ENCODE assay signal across 25 mouse cellular contexts in genomic region chr2:50291901-50292300, GRCm38 (mm10). TPM values are rescaled to one million over a fixed set of nuclear protein-coding genes. Genes with fewer than 3 reads are reported as not detected.
A peak's percentile ranks its signal among the peaks of the same experiment; 100 is the strongest.
DNase-seq lines count a peak whose midpoint lies in the region; ATAC-seq and TF ChIP-seq lines count a peak whose summit lies in the region.
"Had no signal": no experiment of that assay in that cellular context is flagged by ENCODE, and none has a peak within 500 bp of the region (broad histone marks: within the 10 kb centered on the region; RNA-seq: fewer than 3 reads in every experiment).

No protein-coding gene starts in this region.

- TF ChIP-seq POLR2A in CH12.LX (IDR thresholded peaks at IDR 0.05; ENCODE audit: low read depth, low read length) = no peak

- H3K36me3 ChIP-seq in lung, postnatal 0 days (ENCODE audit: insufficient read depth, low read length) = peaks cover 18% of the 10 kb centered on the region
- H3K36me3 ChIP-seq in CH12.LX (replicated peaks in 1 of 2; ENCODE audit: control insufficient read depth in 1 of 2, insufficient read depth in 1 of 2, low read length in 1 of 2) = peaks cover 23 to 48% of the 10 kb centered on the region in 2 experiments
- peaks cover 54% of the 10 kb centered on the region for H3K36me3 ChIP-seq in G1E (replicated peaks)
- H3K36me3 ChIP-seq in hindbrain, embryonic 10.5 days = peaks cover 58% of the 10 kb centered on the region

- TF ChIP-seq CTCF in lung, postnatal 0 days (IDR thresholded peaks at IDR 0.05) = no peak
- no peak for TF ChIP-seq CTCF in CH12.LX (conservative IDR thresholded peaks at IDR 0.05 in 1 of 2, IDR thresholded peaks at IDR 0.05 in 1 of 2; ENCODE audit: low read depth in 2 of 2, low read length in 2 of 2)
- TF ChIP-seq CTCF in G1E (IDR thresholded peaks at IDR 0.05; ENCODE audit: low read depth, low read length) = no peak

- no peak overlapping the region for H3K27ac ChIP-seq in lung, postnatal 0 days (ENCODE audit: low read length)
- no peak overlapping the region for H3K27ac ChIP-seq in CH12.LX (ENCODE audit: insufficient read depth, low read depth)
- no peak overlapping the region for H3K27ac ChIP-seq in hindbrain, embryonic 10.5 days
- H3K27ac ChIP-seq: embryonic facial prominence, embryonic 10.5 days; embryonic facial prominence, embryonic 12.5 days; forebrain, embryonic 13.5 days; forebrain, embryonic 15.5 days had no signal

- no peaks in the 10 kb centered on the region for H3K27me3 ChIP-seq in lung, postnatal 0 days (replicated peaks; ENCODE audit: insufficient read depth, low read length)
- no peaks in the 10 kb centered on the region for H3K27me3 ChIP-seq in CH12.LX (replicated peaks)
- no peaks in the 10 kb centered on the region for H3K27me3 ChIP-seq in G1E (ENCODE audit: insufficient read depth, low read length)
- no peaks in the 10 kb centered on the region for H3K27me3 ChIP-seq in hindbrain, embryonic 10.5 days (ENCODE audit: insufficient read depth, poor library complexity, severe bottlenecking)
- H3K27me3 ChIP-seq: embryonic facial prominence, embryonic 12.5 days; forebrain, embryonic 13.5 days; forebrain, embryonic 15.5 days; Patski had no signal

- in situ Hi-C loops in CH12.LX (cut with MboI; ENCODE audit: low pct_ligation_motif_present, low pct_unique_long_range_greater_than_20kb, low sequenced_read_pairs) = no loop called here

- no peak for TF ChIP-seq RAD21 in CH12.LX (IDR thresholded peaks at IDR 0.05; ENCODE audit: low read depth, low read length)

- ATAC-seq in lung, postnatal 0 days = no peak
- ATAC-seq in G1E (ENCODE audit: extremely low read depth, insufficient number of reproducible peaks, low FRiP score, poor library complexity, severe bottlenecking) = 0 out of 2 replicates have a peak, but pooled peaks have one; percentile 3
- ATAC-seq: activated CD4-positive, CD25-positive, alpha-beta regulatory T cell, adult 4 months; CD4-positive, CD25-positive, alpha-beta regulatory T cell, adult 4 months; forebrain, embryonic 13.5 days; forebrain, embryonic 15.5 days; forebrain, postnatal 0 days; Patski had no signal

- H3K4me3 ChIP-seq in lung, postnatal 0 days (ENCODE audit: low read depth, low read length) = no peak overlapping the region
- no peak overlapping the region for H3K4me3 ChIP-seq in CH12.LX (replicated peaks in 1 of 3; ENCODE audit: low read depth in 2 of 3, low read length in 2 of 3, poor library complexity in 1 of 3)
- H3K4me3 ChIP-seq in G1E (ENCODE audit: low read depth, low read length) = no peak overlapping the region
- no peak overlapping the region for H3K4me3 ChIP-seq in hindbrain, embryonic 10.5 days
- H3K4me3 ChIP-seq: embryonic facial prominence, embryonic 10.5 days; embryonic facial prominence, embryonic 12.5 days; forebrain, embryonic 13.5 days; forebrain, embryonic 15.5 days had no signal

- dilution Hi-C loops in CH12.LX (cut with MboI; ENCODE audit: extremely low pct_ligation_motif_present, extremely low pct_unique_long_range_greater_than_20kb, low sequenced_read_pairs) = no loop called here

- WGBS in lung, postnatal 0 days = 52% methylated on average over 2 of the region's 2 CpGs
- WGBS in hindbrain, embryonic 10.5 days = 81% methylated on average over 2 of the region's 2 CpGs

- no peaks in the 10 kb centered on the region for H3K9me3 ChIP-seq in lung, postnatal 0 days (ENCODE audit: low read length)
- H3K9me3 ChIP-seq in CH12.LX (replicated peaks; ENCODE audit: low read length) (no peaks in the 10 kb centered on the region), G1E (replicated peaks) (no peaks in the 10 kb centered on the region)
- no peaks in the 10 kb centered on the region for H3K9me3 ChIP-seq in hindbrain, embryonic 10.5 days
- H3K9me3 ChIP-seq: embryonic facial prominence, embryonic 10.5 days; embryonic facial prominence, embryonic 12.5 days; forebrain, embryonic 13.5 days; forebrain, embryonic 15.5 days had no signal

- DNase-seq in lung, postnatal 0 days (ENCODE audit: low spot score) = peak; percentile 11
- no peak for DNase-seq in lung, postnatal 10 days
- DNase-seq in 416B (ENCODE audit: low read depth) (peak; percentile 51), CH12.LX (ENCODE audit: extremely low read depth) (peak; percentile 36), G1E (ENCODE audit: low spot score) (no peak)
- DNase-seq in hindbrain, embryonic 10.5 days (ENCODE audit: low spot score) = no peak
- no peak for DNase-seq in retina, postnatal 1 day
- no peak for DNase-seq in left cerebral cortex, adult 18-20 months (ENCODE audit: low spot score in 2 of 2)
- DNase-seq: adrenal gland, adult 8-10 months; adrenal gland, postnatal 14 days; adrenal gland, postnatal 36 days; B cell, adult 2 months; cerebellum, adult 11-12 months; cerebellum, adult 2 months; cerebellum, adult 9-10 months; cerebellum, postnatal 10 days; cerebellum, postnatal 36 days; forebrain, postnatal 0 days had no signal

- peaks cover 35% of the 10 kb centered on the region for H3K79me2 ChIP-seq in CH12.LX (replicated peaks; ENCODE audit: control insufficient read depth, extremely low read depth, insufficient read depth, poor library complexity, severe bottlenecking)

- H3K4me2 ChIP-seq in lung, postnatal 0 days (replicated peaks; ENCODE audit: low read depth, low read length) = no peak overlapping the region
- peak overlapping the region; percentile 56; the same call in 1 of the 2 replicates for H3K4me2 ChIP-seq in CH12.LX (ENCODE audit: insufficient read depth, low read depth, poor library complexity, severe bottlenecking)
- H3K4me2 ChIP-seq: embryonic facial prominence, embryonic 12.5 days; forebrain, embryonic 13.5 days; forebrain, embryonic 15.5 days had no signal

- H3K9ac ChIP-seq in lung, postnatal 0 days (replicated peaks; ENCODE audit: low read depth) = no peak overlapping the region
- no peak overlapping the region for H3K9ac ChIP-seq in CH12.LX (ENCODE audit: insufficient read depth, low read depth)
- H3K9ac ChIP-seq: embryonic facial prominence, embryonic 12.5 days; forebrain, embryonic 13.5 days; forebrain, embryonic 15.5 days; forebrain, postnatal 0 days had no signal

- TF ChIP-seq EP300 in lung, postnatal 0 days (IDR thresholded peaks at IDR 0.05) = no peak
- no peak for TF ChIP-seq EP300 in CH12.LX (IDR thresholded peaks at IDR 0.05; ENCODE audit: low read length)

- peaks cover 12% of the 10 kb centered on the region; the same call in 1 of the 2 replicates for H3K4me1 ChIP-seq in lung, postnatal 0 days (ENCODE audit: insufficient read depth, low read depth, low read length)
- H3K4me1 ChIP-seq in CH12.LX (ENCODE audit: control insufficient read depth in 1 of 2, insufficient read depth in 2 of 2) (peaks cover 7 to 33% of the 10 kb centered on the region in 2 experiments; a peak in 3 of 4 replicates), G1E (ENCODE audit: insufficient read depth, low read depth, low read length) (peaks cover 25% of the 10 kb centered on the region)
- peaks cover 24% of the 10 kb centered on the region for H3K4me1 ChIP-seq in hindbrain, embryonic 10.5 days (replicated peaks)

TF ChIP-seq in CH12.LX, 34 proteins besides CTCF, POLR2A, EP300 and RAD21:
- TF ChIP-seq MAFK (IDR thresholded peaks at IDR 0.05; ENCODE audit: insufficient replicate concordance, low read length) (peak; percentile 96), JUN (IDR thresholded peaks at IDR 0.05; ENCODE audit: insufficient read depth, low read depth, low read length) (no peak)

RNA-seq across cellular contexts. Expression of gene Mmadhc, which starts 4.7 kb away (rescaled TPM):
- 102 and 109 TPM in 2 replicates for polyA plus RNA-seq in lung, postnatal 0 days (2015; fragmentation: Nextera tagmentation; extraction: Ambion mirVana)
- total RNA-seq in CH12.LX (2012; rRNA removed) (74.9 and 81.8 TPM in 2 replicates), CH12.LX (2014; rRNA removed) (142 and 144 TPM in 2 replicates), G1E (2014; fragmentation: Nextera tagmentation) (83.6 and 102 TPM in 2 replicates), G1E (2017) (91.2 and 95.7 TPM in 2 replicates)
- polyA plus RNA-seq in CH12.LX (2012; ENCODE audit: insufficient read length, low read depth) (94.2 and 99.1 TPM in 2 replicates), G1E (2012) (21.0 and 22.4 TPM in 2 replicates)
- polyA plus RNA-seq in hindbrain, embryonic 10.5 days (2016; fragmentation: Nextera tagmentation; extraction: Ambion mirVana) = 163 and 173 TPM in 2 replicates
- total RNA-seq in left cerebral cortex, adult 18-20 months (2021) = 10 to 100 TPM; 51.2 to 52.5 TPM

Comparison
In these comparisons a context has a peak if more than half of its experiments do, and no peak if none do; other contexts are left out.
1. DNase-seq: peak in lung, postnatal 0 days (single experiment), 416B (single experiment) and CH12.LX (single experiment); none in lung, postnatal 10 days (single experiment), G1E (single experiment), hindbrain, embryonic 10.5 days (single experiment), retina, postnatal 1 day (single experiment) and left cerebral cortex, adult 18-20 months (0 of 2).